Mouse (Mus musculus) neural tube, embryonic 10.5 days (tissue): ENCODE results near the gene C130026I21Rik.
"Not testable (repeated sequence)": the region's sequence is repeated elsewhere in the genome, so short reads cannot be mapped to it uniquely, and the experiment has no call there.

Source experiments
- DNase-seq: peaks from one replicate; pipeline ENCODE4 v3.0.0-alpha.2; 2017; ENCODE audit warnings: low spot score; ENCODE audit errors: extremely low spot score

Gene C130026I21Rik

GRCm38 (mm10) chr1:85270466-85270865 is at the start of gene C130026I21Rik:
Gene C130026I21Rik (minus strand): TSS chr1:85270566.
- DNase-seq = not testable (repeated sequence)

GRCm38 (mm10) chr1:85287063-85287462 is 16.7 kb upstream of the C130026I21Rik start:
- not testable (repeated sequence) for DNase-seq

GRCm38 (mm10) chr1:85276421-85276820 is 6.1 kb upstream of the C130026I21Rik start:
- DNase-seq = not testable (repeated sequence)

GRCm38 (mm10) chr1:85258634-85259033 is 11.7 kb downstream of the C130026I21Rik start:
- not testable (repeated sequence) for DNase-seq

GRCm38 (mm10) chr1:85255217-85255616 is 15.1 kb downstream of the C130026I21Rik start:
- not testable (repeated sequence) for DNase-seq

GRCm38 (mm10) chr1:85251211-85251610 is 19.2 kb downstream of the C130026I21Rik start:
- not testable (repeated sequence) for DNase-seq

- DNase-seq = not testable (repeated sequence)
Measured at GRCm38 (mm10) chr1:85248985-85249384, 21.4 kb downstream of the C130026I21Rik start.

GRCm38 (mm10) chr1:85246776-85247460 is 23.4 kb downstream of the C130026I21Rik start:
- DNase-seq = not testable (repeated sequence)

GRCm38 (mm10) chr1:85246266-85246665 is 24.1 kb downstream of the C130026I21Rik start:
- DNase-seq = not testable (repeated sequence)

GRCm38 (mm10) chr1:85244941-85245340 is 25.4 kb downstream of the C130026I21Rik start:
- not testable (repeated sequence) for DNase-seq

GRCm38 (mm10) chr1:85243023-85243422 is 27.3 kb downstream of the C130026I21Rik start:
- not testable (repeated sequence) for DNase-seq

- not testable (repeated sequence) for DNase-seq
Measured at GRCm38 (mm10) chr1:85239018-85239775, 31.2 kb downstream of the C130026I21Rik start.

GRCm38 (mm10) chr1:85206531-85206930 is 63.8 kb downstream of the C130026I21Rik start:
- not testable (repeated sequence) for DNase-seq

- not testable (repeated sequence) for DNase-seq
Measured at GRCm38 (mm10) chr1:85199523-85199922, 70.8 kb downstream of the C130026I21Rik start.

GRCm38 (mm10) chr1:85198647-85199350 is 71.6 kb downstream of the C130026I21Rik start:
- DNase-seq = not testable (repeated sequence)

- not testable (repeated sequence) for DNase-seq
Measured at GRCm38 (mm10) chr1:85196732-85197131, 73.6 kb downstream of the C130026I21Rik start.

- DNase-seq = not testable (repeated sequence)
Measured at GRCm38 (mm10) chr1:85193761-85194160, 76.6 kb downstream of the C130026I21Rik start.

- not testable (repeated sequence) for DNase-seq
Measured at GRCm38 (mm10) chr1:85181981-85182380, 88.4 kb downstream of the C130026I21Rik start.

- not testable (repeated sequence) for DNase-seq
Measured at GRCm38 (mm10) chr1:85178971-85179370, 91.4 kb downstream of the C130026I21Rik start.

GRCm38 (mm10) chr1:85162841-85163240 is 107.5 kb downstream of the C130026I21Rik start:
- DNase-seq = not testable (repeated sequence)

GRCm38 (mm10) chr1:85155151-85155550 is 115.2 kb downstream of the C130026I21Rik start:
- DNase-seq = not testable (repeated sequence)
